Mouse (Mus musculus): ENCODE measurements around the gene Naa30. TPM values are rescaled to one million over a fixed set of nuclear protein-coding genes. Genes with fewer than 3 reads are reported as not detected.

The Naa30 gene
- total RNA-seq, 2 experiments from 2014 or later = 37.1 to 40.1 TPM

DNA sequence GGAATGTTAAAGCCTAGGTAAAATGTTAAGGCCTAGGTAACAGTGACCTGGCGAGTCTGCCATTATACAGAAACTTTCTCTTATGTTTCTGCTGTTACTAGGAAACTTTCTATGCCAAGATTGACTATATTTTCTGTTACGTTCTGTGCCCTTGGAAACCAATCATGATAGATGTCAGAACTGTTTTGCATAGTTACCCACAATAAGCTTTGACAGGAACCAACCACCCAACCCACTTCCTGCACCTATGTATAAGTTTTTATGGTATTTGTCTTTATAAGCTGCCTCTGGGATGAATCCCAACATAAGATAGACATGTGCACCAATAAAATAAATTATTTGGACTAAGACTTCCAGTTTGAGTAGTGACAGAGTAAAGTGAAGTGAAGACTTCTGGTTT is 49.7 kb downstream of the Naa30 start:
- no peak for DNase-seq (ENCODE audit: low spot score in 2 of 2)

DNA sequence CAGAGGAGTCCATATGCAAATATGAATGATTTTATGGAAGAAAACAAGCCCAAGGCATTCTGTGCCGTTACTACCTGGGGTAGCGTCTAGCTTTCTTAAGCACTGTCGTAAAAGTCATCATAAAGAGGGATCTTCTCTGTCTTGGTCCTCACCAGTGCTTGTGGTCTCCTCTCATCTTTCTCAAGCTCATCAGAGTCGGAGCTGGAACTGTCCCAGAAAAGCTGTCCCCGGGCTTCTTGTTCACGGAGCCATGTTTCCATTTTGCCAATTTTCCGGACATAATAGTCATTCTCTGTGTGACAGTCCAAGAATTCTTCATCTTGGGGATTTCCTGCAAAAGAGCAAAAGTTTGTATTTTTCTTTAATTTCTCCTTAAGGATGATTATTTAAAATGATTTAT is 54.4 kb downstream of the Naa30 start:
- no peak for DNase-seq (ENCODE audit: low spot score in 2 of 2)

DNA sequence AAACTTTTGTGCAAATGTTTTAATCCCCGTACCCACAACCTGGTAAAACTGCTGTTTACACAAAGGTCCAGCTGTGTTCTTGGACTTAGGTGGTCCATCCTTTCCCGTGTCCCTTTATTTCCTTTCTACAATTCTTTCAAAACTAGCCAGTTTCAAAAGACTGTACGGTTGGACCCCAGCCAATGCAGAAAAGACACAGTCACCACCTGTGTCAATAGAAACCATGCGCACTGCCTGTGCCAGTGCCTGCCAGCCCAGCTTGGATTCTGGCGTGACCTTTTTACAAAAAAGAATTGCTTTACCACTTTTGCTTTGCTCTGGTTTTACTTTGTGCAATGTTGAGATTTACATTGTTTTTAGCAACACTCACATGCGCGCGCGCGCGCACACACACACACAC is 55.0 kb downstream of the Naa30 start:
- DNase-seq (ENCODE audit: low spot score in 2 of 2) = no peak

DNA sequence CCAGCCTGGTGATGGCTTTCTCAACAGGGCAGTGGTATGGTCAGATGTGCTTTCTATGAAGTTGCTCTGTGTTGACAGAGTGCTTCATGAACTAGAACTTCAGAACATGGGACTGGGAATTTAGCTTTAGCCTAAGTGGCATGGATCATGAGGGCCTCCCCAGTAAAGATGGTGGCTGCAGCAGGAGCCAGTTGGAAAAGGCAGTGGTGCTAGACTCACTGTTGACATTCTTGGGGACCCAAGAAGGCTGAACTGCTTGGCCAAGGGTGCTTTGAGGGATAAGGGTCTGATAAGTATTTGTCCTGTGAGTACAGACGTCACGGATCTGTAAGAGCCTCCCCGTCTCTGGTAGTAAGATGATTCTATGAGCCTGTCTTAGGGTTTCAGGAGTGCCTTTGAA is 59.8 kb downstream of the Naa30 start:
- DNase-seq (ENCODE audit: low spot score in 2 of 2) = no peak

DNA sequence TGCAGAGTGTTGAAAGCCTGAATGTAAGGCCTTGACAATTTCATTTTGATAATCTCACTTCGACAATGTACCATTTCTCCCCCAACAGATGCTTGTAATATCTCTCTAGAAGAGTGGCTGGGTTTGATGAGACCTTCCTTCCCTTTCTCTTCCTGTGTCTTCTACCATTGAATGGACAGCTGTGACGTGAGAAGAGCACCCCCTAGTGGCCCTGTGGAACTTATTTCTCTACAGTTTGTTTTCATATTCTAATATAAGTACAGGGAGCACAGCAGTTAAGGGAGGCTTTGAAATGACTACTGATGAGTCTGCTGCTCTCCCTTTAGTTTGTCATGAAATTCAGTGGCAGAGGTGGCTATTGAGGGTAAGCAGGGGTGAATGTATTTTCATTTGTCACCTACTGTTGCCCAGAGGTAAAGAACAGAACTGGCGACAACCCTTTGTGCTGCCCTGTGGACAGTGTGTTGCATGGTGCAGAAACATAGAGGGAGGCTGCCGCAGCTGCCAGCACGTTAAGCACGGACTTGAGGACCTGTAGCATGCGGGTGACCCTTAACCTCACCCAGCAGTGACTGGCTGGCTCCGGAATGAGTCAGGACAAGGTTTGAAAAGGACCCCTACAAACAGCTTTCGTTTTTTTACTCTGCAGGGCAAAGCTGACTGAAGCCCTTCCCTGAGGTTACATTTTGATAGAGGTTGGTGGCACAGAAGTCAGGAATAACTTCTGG is 62.9 kb downstream of the Naa30 start:
- DNase-seq (ENCODE audit: low spot score in 2 of 2) = peak; percentile 27 to 30

DNA sequence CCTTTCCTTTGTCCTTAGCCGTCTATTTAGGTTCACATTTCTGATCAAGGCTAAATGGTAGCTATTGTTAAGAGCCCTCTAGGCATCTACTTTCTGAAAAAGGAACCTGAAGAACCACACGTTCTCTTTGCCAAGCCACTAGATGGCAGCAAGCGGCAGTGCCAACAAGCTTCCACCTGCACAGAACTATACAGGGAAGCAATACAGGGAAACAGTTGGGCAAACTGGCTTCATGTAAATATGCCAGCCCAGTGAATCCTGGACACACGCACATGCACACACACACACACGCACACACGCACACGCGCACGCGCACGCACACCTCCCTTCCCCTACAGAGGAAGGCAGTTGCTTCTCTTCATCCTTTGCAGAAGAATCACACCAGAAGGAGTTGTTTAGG is 66.2 kb downstream of the Naa30 start:
- DNase-seq (ENCODE audit: low spot score in 2 of 2) = peak; percentile 68 to 70

Other genes with a start within 250 kb of the Naa30 start
- gene Ap5m1, start 106.1 kb upstream of the Naa30 start, total RNA-seq (2021) = 10 to 100 TPM; 18.5 to 22.2 TPM
- gene Exoc5, start 105.6 kb upstream of the Naa30 start, total RNA-seq (2021) = 10 to 100 TPM; 53.6 to 57.1 TPM
- not detected for gene ccdc198, start 73.2 kb downstream of the Naa30 start, total RNA-seq (2021)